Mouse (Mus musculus) lung, postnatal 0 days (tissue): ENCODE measurements around the gene Bri3.

Experiments
- CTCF ChIP-seq: IDR thresholded peaks from 2 replicates; pipeline ENCODE4 v1.5.1; 2016; ENCODE audit warnings: antibody characterized with exemption, mild to moderate bottlenecking
- EP300 ChIP-seq: IDR thresholded peaks from 2 replicates; pipeline ENCODE4 v1.6.1; 2016; ENCODE audit warnings: antibody characterized with exemption, mild to moderate bottlenecking, control low read depth

GRCm38 (mm10) chr5:144269926-144270325, 25.7 kb downstream of the Bri3 start:
- TF ChIP-seq CTCF (no peak), EP300 (no peak)
